Mouse (Mus musculus) testis, adult 2 months (tissue): Measurements from ENCODE around the gene Uggt2.

Experiments used
- CTCF ChIP-seq: fragments of 200-500 bp; IDR thresholded peaks from 2 replicates; pipeline ENCODE4 v1.5.1; 2012; ENCODE audit warnings: low read depth, mild to moderate bottlenecking, inconsistent platforms, low read length, moderate library complexity; ENCODE audit not compliant: control insufficient read depth, insufficient read depth, insufficient replicate concordance
- POLR2A ChIP-seq: fragments of 200-500 bp; IDR thresholded peaks from 2 replicates; pipeline ENCODE4 v1.6.1; 2012; ENCODE audit warnings: low read depth, mild to moderate bottlenecking, inconsistent platforms, low read length, moderate library complexity; ENCODE audit not compliant: control insufficient read depth

- TF ChIP-seq CTCF (no peak), POLR2A (no peak)
Measured at GRCm38 (mm10) chr14:119139381-119139950, 40.2 kb upstream of the Uggt2 start.
